Mouse (Mus musculus): ENCODE data around the gene Anapc2. TPM values are rescaled to one million over a fixed set of nuclear protein-coding genes. Genes with fewer than 3 reads are reported as not detected.
"Not testable (repeated sequence)": the region's sequence is repeated elsewhere in the genome, so short reads cannot be mapped to it uniquely, and the experiment has no call there.

Gene Anapc2
- polyA plus RNA-seq, 1 experiment from 2014 or later = 89.0 TPM

DNA sequence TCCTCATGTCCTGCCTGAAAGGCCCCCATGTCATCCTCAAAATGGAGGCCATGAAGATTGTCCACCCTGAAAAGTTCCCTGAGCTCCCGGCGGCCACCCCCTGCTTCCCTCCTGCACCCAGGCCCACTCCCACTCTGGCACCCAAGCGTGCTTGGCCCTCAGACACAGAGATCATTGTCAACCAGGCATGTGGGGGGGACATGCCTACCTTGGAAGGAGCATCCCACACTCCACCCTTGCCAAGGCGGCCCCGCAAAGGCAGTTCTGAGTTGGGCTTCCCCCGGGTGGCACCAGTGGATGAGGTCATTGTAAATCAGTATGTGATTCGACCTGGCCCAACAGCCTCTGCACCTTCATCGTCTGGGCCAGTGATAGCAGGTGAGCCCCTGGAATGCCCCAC, 28.9 kb upstream of the Anapc2 start:
- ATAC-seq (no peak), DNase-seq (ENCODE audit: low spot score) (no peak)
- WGBS = 70% methylated on average over 8 of the region's 8 CpGs
- no peak overlapping the region for H3K4me2 ChIP-seq (replicated peaks; ENCODE audit: low read depth, low read length)
- no peak overlapping the region for H3K9ac ChIP-seq (replicated peaks; ENCODE audit: low read depth)
- no peak overlapping the region for H3K27ac ChIP-seq (ENCODE audit: low read length)
- H3K4me1 ChIP-seq (ENCODE audit: insufficient read depth, low read depth, low read length) = peaks cover 11% of the 10 kb centered on the region
- H3K4me3 ChIP-seq (ENCODE audit: low read depth, low read length) = no peak overlapping the region
- peaks cover 9% of the 10 kb centered on the region; the same call in 1 of the 2 replicates for H3K27me3 ChIP-seq (replicated peaks; ENCODE audit: insufficient read depth, low read length)
- TF ChIP-seq EP300 (IDR thresholded peaks at IDR 0.05) (no peak), CTCF (IDR thresholded peaks at IDR 0.05) (no peak)
- H3K9me3 ChIP-seq (ENCODE audit: low read length) = no peaks in the 10 kb centered on the region
- H3K36me3 ChIP-seq (ENCODE audit: insufficient read depth, low read length) = 0 out of 2 replicates have a peak, but pooled peaks cover 10% of the 10 kb centered on the region

DNA sequence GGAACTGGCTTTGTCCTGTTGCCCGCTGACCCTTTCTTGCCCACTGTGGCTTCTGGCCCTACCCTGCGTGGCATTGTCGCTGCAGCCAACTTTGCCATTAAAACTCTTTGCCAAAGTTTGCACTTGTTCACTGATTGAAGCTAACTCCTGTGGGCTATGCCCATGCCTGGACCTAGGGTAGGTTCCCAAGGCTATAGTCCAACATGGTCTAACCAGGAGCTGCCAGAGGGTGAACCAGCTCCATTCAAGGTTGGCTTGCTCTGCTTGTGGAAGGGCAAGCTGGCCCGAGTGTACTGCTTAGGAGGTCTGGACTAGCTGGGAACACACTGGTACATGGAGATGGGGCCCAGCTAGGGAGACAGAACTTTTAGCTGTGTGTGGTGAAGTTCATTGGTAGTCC, 28.1 kb upstream of the Anapc2 start:
- TF ChIP-seq EP300 (IDR thresholded peaks at IDR 0.05) = no peak
- TF ChIP-seq CTCF (IDR thresholded peaks at IDR 0.05) = no peak
- Histone ChIP-seq H3K4me3 (ENCODE audit: low read depth, low read length) (no peak overlapping the region), H3K36me3 (ENCODE audit: insufficient read depth, low read length) (peaks cover 15% of the 10 kb centered on the region; the same call in 1 of the 2 replicates), H3K27ac (ENCODE audit: low read length) (no peak overlapping the region), H3K4me1 (ENCODE audit: insufficient read depth, low read depth, low read length) (peaks cover 11% of the 10 kb centered on the region), H3K4me2 (replicated peaks; ENCODE audit: low read depth, low read length) (no peak overlapping the region), H3K27me3 (replicated peaks; ENCODE audit: insufficient read depth, low read length) (peaks cover 9% of the 10 kb centered on the region; the same call in 1 of the 2 replicates), H3K9ac (replicated peaks; ENCODE audit: low read depth) (no peak overlapping the region), H3K9me3 (ENCODE audit: low read length) (no peaks in the 10 kb centered on the region)
- DNase-seq (ENCODE audit: low spot score) = no peak
- WGBS = 83% methylated on average over 4 of the region's 4 CpGs
- ATAC-seq = no peak

DNA sequence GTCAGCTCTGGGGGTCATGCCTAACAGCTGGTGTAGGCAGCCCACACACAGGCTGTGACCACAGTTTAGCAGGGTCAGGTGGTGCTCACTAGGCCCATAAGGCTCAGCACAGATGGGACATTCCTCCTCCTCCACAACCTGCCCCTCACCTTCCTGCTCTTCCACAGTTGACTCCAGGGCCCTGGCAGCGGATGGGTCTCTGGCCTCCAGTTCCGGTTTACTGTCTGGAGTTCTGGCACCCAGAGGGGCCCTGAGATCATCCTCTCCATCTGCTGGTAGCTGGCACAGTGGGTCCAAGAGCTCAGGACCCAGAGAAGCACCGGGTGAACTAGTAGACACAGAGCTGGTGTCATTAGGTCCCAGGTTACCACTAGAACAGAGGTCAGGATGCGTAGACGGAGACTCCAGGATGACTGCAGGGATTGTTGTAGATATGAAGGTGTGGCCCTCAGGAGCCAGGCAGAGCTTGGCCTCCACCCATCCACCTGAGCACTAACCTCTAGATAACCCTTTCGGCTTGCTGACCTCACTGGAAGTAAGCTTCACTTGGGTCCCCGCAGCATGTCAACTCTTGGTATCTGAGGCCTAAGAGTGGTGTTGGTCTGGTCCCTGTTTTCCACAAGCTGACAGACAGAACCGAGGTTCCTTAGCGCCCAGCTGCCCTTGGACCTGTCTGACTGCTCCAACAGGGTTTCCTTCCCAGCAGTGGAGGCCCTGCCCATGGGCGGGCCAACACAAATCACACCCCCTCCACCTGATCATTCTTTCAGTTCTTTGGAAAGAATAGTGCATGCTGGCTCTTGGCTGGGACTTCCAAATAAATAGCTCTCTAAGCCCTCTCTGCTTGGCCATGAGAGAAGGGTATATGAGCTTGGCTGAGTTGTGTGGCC, 25.9 kb upstream of the Anapc2 start, which contains the start of gene AL732309.1:
Gene AL732309.1, minus strand, starts transcription at position 681 of the 890 bp plus-strand sequence.
- Histone ChIP-seq H3K9me3 (ENCODE audit: low read length) (no peaks in the 10 kb centered on the region), H3K4me3 (ENCODE audit: low read depth, low read length) (no peak within 1 kb of the TSS), H3K27me3 (replicated peaks; ENCODE audit: insufficient read depth, low read length) (peaks cover 7% of the 10 kb centered on the region; the same call in 1 of the 2 replicates), H3K36me3 (ENCODE audit: insufficient read depth, low read length) (peaks cover 24% of the 10 kb centered on the region), H3K9ac (replicated peaks; ENCODE audit: low read depth) (no peak within 1 kb of the TSS), H3K4me2 (replicated peaks; ENCODE audit: low read depth, low read length) (no peak within 1 kb of the TSS), H3K4me1 (ENCODE audit: insufficient read depth, low read depth, low read length) (peaks cover 7% of the 10 kb centered on the region; the same call in 1 of the 2 replicates), H3K27ac (ENCODE audit: low read length) (no peak within 1 kb of the TSS)
- ATAC-seq (peak; percentile 38; the same call in 1 of the 2 replicates), DNase-seq (ENCODE audit: low spot score) (peak; percentile 26)
- WGBS = 79% methylated on average over 10 of the region's 10 CpGs
- TF ChIP-seq CTCF (IDR thresholded peaks at IDR 0.05) (no peak), EP300 (IDR thresholded peaks at IDR 0.05) (no peak)

DNA sequence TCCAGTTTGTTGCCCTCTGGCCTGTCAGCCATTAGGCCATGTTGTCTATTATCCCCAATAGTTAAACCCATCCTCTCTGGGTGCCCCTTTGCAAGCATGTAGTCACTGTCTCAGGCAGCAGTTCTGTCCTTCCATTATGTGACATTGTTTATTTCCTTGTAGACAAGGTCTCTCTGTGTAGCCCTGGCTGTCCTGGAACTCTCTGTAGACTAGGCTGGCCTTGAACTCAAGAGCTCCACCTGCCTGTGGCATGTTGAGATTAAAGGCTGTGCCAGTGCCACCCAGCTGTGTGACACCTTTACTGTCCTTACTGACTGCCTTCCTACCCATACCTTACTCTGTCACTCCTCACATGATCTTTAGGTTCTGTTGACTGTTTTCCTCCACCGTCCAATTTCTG, 19.9 kb upstream of the Anapc2 start:
- Histone ChIP-seq H3K9ac (replicated peaks; ENCODE audit: low read depth) (no peak overlapping the region), H3K4me1 (ENCODE audit: insufficient read depth, low read depth, low read length) (peaks cover 11% of the 10 kb centered on the region), H3K27ac (ENCODE audit: low read length) (no peak overlapping the region), H3K9me3 (ENCODE audit: low read length) (no peaks in the 10 kb centered on the region), H3K4me2 (replicated peaks; ENCODE audit: low read depth, low read length) (no peak overlapping the region), H3K4me3 (ENCODE audit: low read depth, low read length) (no peak overlapping the region), H3K27me3 (replicated peaks; ENCODE audit: insufficient read depth, low read length) (no peaks in the 10 kb centered on the region), H3K36me3 (ENCODE audit: insufficient read depth, low read length) (peaks cover 22% of the 10 kb centered on the region)
- WGBS = 72% methylated on average over 1 of the region's 1 CpGs
- no peak for DNase-seq (ENCODE audit: low spot score)
- ATAC-seq = no peak
- TF ChIP-seq EP300 (IDR thresholded peaks at IDR 0.05) (no peak), CTCF (IDR thresholded peaks at IDR 0.05) (peak; percentile 58)

DNA sequence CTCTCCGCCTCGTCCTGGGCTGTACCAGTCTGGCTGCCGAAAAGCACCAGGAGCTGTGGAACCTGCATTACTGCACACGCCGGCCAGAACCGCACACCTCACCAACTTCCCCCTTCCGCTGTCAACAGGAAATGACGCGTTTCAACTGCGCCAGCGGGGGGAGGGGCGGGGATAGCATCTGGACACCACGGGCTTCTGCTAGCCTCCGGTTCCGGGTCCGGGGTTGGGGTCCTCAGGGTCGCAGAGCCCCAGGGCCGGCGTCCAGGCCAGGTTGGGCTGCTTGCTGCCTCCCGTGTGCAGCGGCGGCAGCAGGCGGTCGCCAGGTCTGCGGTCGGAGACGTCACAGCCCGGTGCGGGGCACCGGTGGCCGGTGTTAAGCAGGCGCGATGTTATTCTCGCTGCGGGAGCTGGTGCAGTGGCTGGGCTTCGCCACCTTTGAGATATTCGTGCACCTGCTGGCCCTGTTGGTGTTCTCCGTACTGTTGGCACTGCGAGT, 16.9 kb upstream of the Anapc2 start, which contains the start of gene Tmem203:
Gene Tmem203, plus strand, starts transcription at position 156 of the 496 bp plus-strand sequence.
- peak; percentile 95 for ATAC-seq
- H3K9ac ChIP-seq (replicated peaks; ENCODE audit: low read depth) = peak within 1 kb of the TSS; percentile 90
- under 1% methylated on average over 39 of the region's 39 CpGs for WGBS

DNA sequence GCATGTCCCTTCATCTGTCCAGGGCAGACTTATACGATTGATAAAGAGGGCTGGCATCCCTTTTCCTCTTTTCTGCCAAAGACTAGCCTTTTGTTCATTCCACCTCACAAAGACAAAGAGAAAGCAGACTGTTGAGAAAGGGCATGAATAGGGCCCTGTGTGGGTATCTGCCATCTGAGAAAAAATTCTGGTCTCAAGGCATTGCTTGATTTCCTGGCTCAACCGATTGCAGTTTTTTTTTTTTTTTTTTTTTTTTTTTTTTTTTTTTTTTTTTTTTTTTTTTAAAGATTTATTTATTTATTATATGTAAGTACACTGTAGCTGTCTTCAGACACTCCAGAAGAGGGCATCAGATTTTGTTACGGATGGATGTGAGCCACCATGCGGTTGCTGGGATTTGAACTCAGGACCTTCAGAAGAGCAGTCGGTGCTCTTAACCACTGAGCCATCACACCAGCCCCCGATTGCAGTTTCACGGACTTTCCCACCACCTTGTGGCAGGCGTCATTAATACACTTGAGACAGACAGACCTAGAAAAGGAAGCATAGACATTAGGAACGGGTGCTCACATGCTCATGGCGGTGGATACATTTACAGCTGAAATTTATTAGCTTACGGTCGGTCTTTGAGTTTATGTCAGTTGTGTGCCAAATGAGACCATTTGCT, 15.7 kb upstream of the Anapc2 start:
- not testable (repeated sequence) for ATAC-seq; H3K36me3 ChIP-seq (ENCODE audit: insufficient read depth, low read length); H3K27ac ChIP-seq (ENCODE audit: low read length); H3K9ac ChIP-seq (replicated peaks; ENCODE audit: low read depth); H3K27me3 ChIP-seq (replicated peaks; ENCODE audit: insufficient read depth, low read length); H3K9me3 ChIP-seq (ENCODE audit: low read length)
- TF ChIP-seq CTCF (IDR thresholded peaks at IDR 0.05) = peak; percentile 61
- peaks cover 11% of the 10 kb centered on the region for H3K4me1 ChIP-seq (ENCODE audit: insufficient read depth, low read depth, low read length)
- peak overlapping the region; percentile 98 for H3K4me3 ChIP-seq (ENCODE audit: low read depth, low read length)
- 46% methylated on average over 10 of the region's 12 CpGs for WGBS
- peak overlapping the region; percentile 84 for H3K4me2 ChIP-seq (replicated peaks; ENCODE audit: low read depth, low read length)
- peak; percentile 56 for DNase-seq (ENCODE audit: low spot score)

More for the DNA sequence above, 16.9 kb upstream of the Anapc2 start, which contains the start of gene Tmem203:
- peak within 1 kb of the TSS; percentile 84 for H3K4me2 ChIP-seq (replicated peaks; ENCODE audit: low read depth, low read length)
- H3K4me1 ChIP-seq (ENCODE audit: insufficient read depth, low read depth, low read length) = peaks cover 11% of the 10 kb centered on the region
- peaks cover 4% of the 10 kb centered on the region for H3K36me3 ChIP-seq (ENCODE audit: insufficient read depth, low read length)
- peak within 1 kb of the TSS; percentile 84 for H3K27ac ChIP-seq (ENCODE audit: low read length)
- H3K9me3 ChIP-seq (ENCODE audit: low read length) = no peaks in the 10 kb centered on the region
- H3K27me3 ChIP-seq (replicated peaks; ENCODE audit: insufficient read depth, low read length) = no peaks in the 10 kb centered on the region
- TF ChIP-seq EP300 (IDR thresholded peaks at IDR 0.05) (peak; percentile 62), CTCF (IDR thresholded peaks at IDR 0.05) (no peak)
- DNase-seq (ENCODE audit: low spot score) = peak; percentile 95
- H3K4me3 ChIP-seq (ENCODE audit: low read depth, low read length) = peak within 1 kb of the TSS; percentile 98

DNA sequence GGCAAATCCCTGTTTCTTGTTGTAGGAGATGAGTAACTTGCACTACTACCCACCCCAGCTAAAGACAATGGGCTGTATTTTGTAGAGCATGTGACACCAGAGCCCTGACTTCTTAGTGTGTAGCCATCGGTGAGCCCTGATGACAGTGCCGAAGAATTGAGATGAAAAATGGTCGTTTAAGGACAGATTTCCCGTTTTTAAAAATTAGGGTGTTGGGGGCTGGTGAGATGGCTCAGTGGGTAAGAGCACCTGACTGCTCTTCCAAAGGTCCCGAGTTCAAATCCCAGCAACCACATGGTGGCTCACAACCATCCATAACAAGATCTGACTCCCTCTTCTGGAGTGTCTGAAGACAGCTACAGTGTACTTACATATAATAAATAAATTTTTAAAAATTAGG, 15.0 kb upstream of the Anapc2 start:
- WGBS = 81% methylated on average over 5 of the region's 5 CpGs
- ATAC-seq; H3K9me3 ChIP-seq (ENCODE audit: low read length); H3K9ac ChIP-seq (replicated peaks; ENCODE audit: low read depth); H3K36me3 ChIP-seq (ENCODE audit: insufficient read depth, low read length); H3K27me3 ChIP-seq (replicated peaks; ENCODE audit: insufficient read depth, low read length); DNase-seq (ENCODE audit: low spot score); H3K4me2 ChIP-seq (replicated peaks; ENCODE audit: low read depth, low read length); H3K4me3 ChIP-seq (ENCODE audit: low read depth, low read length); H3K27ac ChIP-seq (ENCODE audit: low read length): not testable (repeated sequence)
- H3K4me1 ChIP-seq (ENCODE audit: insufficient read depth, low read depth, low read length) = peaks cover 11% of the 10 kb centered on the region

Measured in lung, postnatal 0 days (tissue).